Mouse (Mus musculus): ENCODE measurements around the gene Zzef1.

- peak; percentile 92 for TF ChIP-seq CTCF (conservative IDR thresholded peaks at IDR 0.05; ENCODE audit: insufficient read depth, insufficient read length, low read depth, low read length)
- TF ChIP-seq POLR2A (IDR thresholded peaks at IDR 0.05; ENCODE audit: low read depth, low read length): no peak
These were observed 130.3 kb downstream of the Zzef1 start for GRCm38 (mm10) chr11:72926226-72926890.
